Mouse (Mus musculus): ENCODE data around the gene Ltbp1. TPM values are rescaled to one million over a fixed set of nuclear protein-coding genes. Genes with fewer than 3 reads are reported as not detected.

Ltbp1 gene
- polyA plus RNA-seq, 1 experiment from 2014 or later: 48.0 TPM

- Histone ChIP-seq H3K4me3 (replicated peaks) (no peak overlapping the region), H3K9me3 (replicated peaks) (no peaks in the 10 kb centered on the region), H3K4me2 (replicated peaks) (no peak overlapping the region), H3K9ac (no peak overlapping the region), H3K27me3 (no peaks in the 10 kb centered on the region), H3K36me3 (no peaks in the 10 kb centered on the region), H3K4me1 (peaks cover 14% of the 10 kb centered on the region), H3K27ac (replicated peaks) (no peak overlapping the region)
- WGBS: 79% methylated on average over 6 of the region's 6 CpGs
- no peak for ATAC-seq (ENCODE audit: insufficient number of reproducible peaks, low FRiP score, low TSS enrichment, low read depth)
These were observed 85.2 kb downstream of the Ltbp1 start for GRCm38 (mm10) chr17:75090556-75090955.

- Histone ChIP-seq H3K9ac (no peak overlapping the region), H3K4me2 (replicated peaks) (no peak overlapping the region), H3K9me3 (replicated peaks) (no peaks in the 10 kb centered on the region), H3K27me3 (no peaks in the 10 kb centered on the region), H3K27ac (replicated peaks) (no peak overlapping the region), H3K4me3 (replicated peaks) (no peak overlapping the region), H3K36me3 (no peaks in the 10 kb centered on the region), H3K4me1 (no peaks in the 10 kb centered on the region)
- no peak for ATAC-seq (ENCODE audit: insufficient number of reproducible peaks, low FRiP score, low TSS enrichment, low read depth)
- 66% methylated on average over 3 of the region's 3 CpGs for WGBS
These were observed 88.2 kb downstream of the Ltbp1 start for GRCm38 (mm10) chr17:75093563-75093962.

- WGBS: 67% methylated on average over 9 of the region's 9 CpGs
- ATAC-seq (ENCODE audit: insufficient number of reproducible peaks, low FRiP score, low TSS enrichment, low read depth): no peak
- H3K4me3 ChIP-seq (replicated peaks): no peak overlapping the region
These were observed 89.2 kb downstream of the Ltbp1 start for GRCm38 (mm10) chr17:75094591-75094990.

GRCm38 (mm10) chr17:75096727-75097126, 91.4 kb downstream of the Ltbp1 start:
- H3K9ac ChIP-seq: no peak overlapping the region
- no peaks in the 10 kb centered on the region for H3K27me3 ChIP-seq
- H3K4me2 ChIP-seq (replicated peaks): no peak overlapping the region
- no peaks in the 10 kb centered on the region for H3K9me3 ChIP-seq (replicated peaks)
- WGBS: 65% methylated on average over 7 of the region's 7 CpGs
- H3K4me1 ChIP-seq: 0 out of 2 replicates have a peak, but pooled peaks cover 3% of the 10 kb centered on the region
- no peak overlapping the region for H3K4me3 ChIP-seq (replicated peaks)
- no peaks in the 10 kb centered on the region for H3K36me3 ChIP-seq
- H3K27ac ChIP-seq (replicated peaks): no peak overlapping the region
- ATAC-seq (ENCODE audit: insufficient number of reproducible peaks, low FRiP score, low TSS enrichment, low read depth): no peak

More at GRCm38 (mm10) chr17:75094591-75094990, 89.2 kb downstream of the Ltbp1 start:
- H3K9ac ChIP-seq: no peak overlapping the region
- H3K9me3 ChIP-seq (replicated peaks): no peaks in the 10 kb centered on the region
- H3K27me3 ChIP-seq: no peaks in the 10 kb centered on the region
- H3K27ac ChIP-seq (replicated peaks): no peak overlapping the region
- H3K4me2 ChIP-seq (replicated peaks): no peak overlapping the region
- no peaks in the 10 kb centered on the region for H3K4me1 ChIP-seq
- no peaks in the 10 kb centered on the region for H3K36me3 ChIP-seq

GRCm38 (mm10) chr17:75097367-75097766, 92.0 kb downstream of the Ltbp1 start:
- Histone ChIP-seq H3K36me3 (no peaks in the 10 kb centered on the region), H3K4me3 (replicated peaks) (no peak overlapping the region), H3K27me3 (no peaks in the 10 kb centered on the region), H3K4me2 (replicated peaks) (no peak overlapping the region), H3K4me1 (0 out of 2 replicates have a peak, but pooled peaks cover 10% of the 10 kb centered on the region), H3K27ac (replicated peaks) (no peak overlapping the region), H3K9me3 (replicated peaks) (no peaks in the 10 kb centered on the region), H3K9ac (no peak overlapping the region)
- 65% methylated on average over 3 of the region's 3 CpGs for WGBS
- no peak for ATAC-seq (ENCODE audit: insufficient number of reproducible peaks, low FRiP score, low TSS enrichment, low read depth)

GRCm38 (mm10) chr17:75101215-75101614, 95.8 kb downstream of the Ltbp1 start:
- no peak for ATAC-seq (ENCODE audit: insufficient number of reproducible peaks, low FRiP score, low TSS enrichment, low read depth)
- no peak overlapping the region for H3K4me2 ChIP-seq (replicated peaks)
- H3K9me3 ChIP-seq (replicated peaks): no peaks in the 10 kb centered on the region
- no peaks in the 10 kb centered on the region for H3K27me3 ChIP-seq
- H3K4me1 ChIP-seq: 0 out of 2 replicates have a peak, but pooled peaks cover 11% of the 10 kb centered on the region
- no peak overlapping the region for H3K4me3 ChIP-seq (replicated peaks)
- H3K27ac ChIP-seq (replicated peaks): no peak overlapping the region
- no peaks in the 10 kb centered on the region for H3K36me3 ChIP-seq
- no peak overlapping the region for H3K9ac ChIP-seq
- WGBS: 66% methylated on average over 4 of the region's 4 CpGs

- no peak overlapping the region for H3K9ac ChIP-seq
- no peaks in the 10 kb centered on the region for H3K9me3 ChIP-seq (replicated peaks)
- ATAC-seq (ENCODE audit: insufficient number of reproducible peaks, low FRiP score, low TSS enrichment, low read depth): no peak
- H3K36me3 ChIP-seq: no peaks in the 10 kb centered on the region
- H3K4me3 ChIP-seq (replicated peaks): no peak overlapping the region
- H3K27ac ChIP-seq (replicated peaks): no peak overlapping the region
- 0 out of 2 replicates have a peak, but pooled peaks cover 11% of the 10 kb centered on the region for H3K4me1 ChIP-seq
- WGBS: 47% methylated on average over 8 of the region's 8 CpGs
- H3K27me3 ChIP-seq: no peaks in the 10 kb centered on the region
- no peak overlapping the region for H3K4me2 ChIP-seq (replicated peaks)
These were observed 96.6 kb downstream of the Ltbp1 start for GRCm38 (mm10) chr17:75101994-75102393.

- no peaks in the 10 kb centered on the region for H3K9me3 ChIP-seq (replicated peaks)
- no peak for ATAC-seq (ENCODE audit: insufficient number of reproducible peaks, low FRiP score, low TSS enrichment, low read depth)
- H3K27me3 ChIP-seq: no peaks in the 10 kb centered on the region
- H3K4me2 ChIP-seq (replicated peaks): no peak overlapping the region
- H3K9ac ChIP-seq: no peak overlapping the region
- 0 out of 2 replicates have a peak, but pooled peaks cover 7% of the 10 kb centered on the region for H3K4me1 ChIP-seq
- no peak overlapping the region for H3K27ac ChIP-seq (replicated peaks)
- WGBS: 28% methylated on average over 7 of the region's 7 CpGs
- no peaks in the 10 kb centered on the region for H3K36me3 ChIP-seq
- H3K4me3 ChIP-seq (replicated peaks): no peak overlapping the region
These were observed 102.0 kb downstream of the Ltbp1 start for GRCm38 (mm10) chr17:75107412-75107811.

- H3K9me3 ChIP-seq (replicated peaks): no peaks in the 10 kb centered on the region
- H3K4me1 ChIP-seq: 0 out of 2 replicates have a peak, but pooled peaks cover 6% of the 10 kb centered on the region
- H3K36me3 ChIP-seq: no peaks in the 10 kb centered on the region
- 71% methylated on average over 5 of the region's 5 CpGs for WGBS
- H3K27me3 ChIP-seq: no peaks in the 10 kb centered on the region
- no peak overlapping the region for H3K4me2 ChIP-seq (replicated peaks)
- no peak for ATAC-seq (ENCODE audit: insufficient number of reproducible peaks, low FRiP score, low TSS enrichment, low read depth)
- H3K4me3 ChIP-seq (replicated peaks): no peak overlapping the region
- no peak overlapping the region for H3K27ac ChIP-seq (replicated peaks)
- no peak overlapping the region for H3K9ac ChIP-seq
These were observed 102.5 kb downstream of the Ltbp1 start for GRCm38 (mm10) chr17:75107879-75108278.

- no peaks in the 10 kb centered on the region for H3K9me3 ChIP-seq (replicated peaks)
- H3K4me3 ChIP-seq (replicated peaks): no peak overlapping the region
- 0 out of 2 replicates have a peak, but pooled peaks cover 6% of the 10 kb centered on the region for H3K4me1 ChIP-seq
- ATAC-seq (ENCODE audit: insufficient number of reproducible peaks, low FRiP score, low TSS enrichment, low read depth): no peak
- WGBS: 58% methylated on average over 5 of the region's 5 CpGs
- no peak overlapping the region for H3K9ac ChIP-seq
- H3K27ac ChIP-seq (replicated peaks): no peak overlapping the region
- H3K27me3 ChIP-seq: no peaks in the 10 kb centered on the region
- H3K4me2 ChIP-seq (replicated peaks): no peak overlapping the region
- no peaks in the 10 kb centered on the region for H3K36me3 ChIP-seq
These were observed 103.8 kb downstream of the Ltbp1 start for GRCm38 (mm10) chr17:75109081-75109716.

- 78% methylated on average over 16 of the region's 16 CpGs for WGBS
- ATAC-seq (ENCODE audit: insufficient number of reproducible peaks, low FRiP score, low TSS enrichment, low read depth): no peak
- H3K36me3 ChIP-seq: no peaks in the 10 kb centered on the region
These were observed 105.2 kb downstream of the Ltbp1 start for GRCm38 (mm10) chr17:75110252-75111205.

More at GRCm38 (mm10) chr17:75110252-75111205, 105.2 kb downstream of the Ltbp1 start:
- Histone ChIP-seq H3K27ac (replicated peaks) (no peak overlapping the region), H3K4me1 (0 out of 2 replicates have a peak, but pooled peaks cover 6% of the 10 kb centered on the region), H3K4me2 (replicated peaks) (no peak overlapping the region), H3K9ac (no peak overlapping the region), H3K9me3 (replicated peaks) (no peaks in the 10 kb centered on the region), H3K4me3 (replicated peaks) (no peak overlapping the region), H3K27me3 (no peaks in the 10 kb centered on the region)

Data from embryonic facial prominence, embryonic 15.5 days (tissue).